Mouse (Mus musculus): ENCODE data around the gene Pnkd. TPM values are rescaled to one million over a fixed set of nuclear protein-coding genes. Genes with fewer than 3 reads are reported as not detected.

Pnkd gene
- polyA plus RNA-seq, 1 experiment, result 201 TPM

DNA sequence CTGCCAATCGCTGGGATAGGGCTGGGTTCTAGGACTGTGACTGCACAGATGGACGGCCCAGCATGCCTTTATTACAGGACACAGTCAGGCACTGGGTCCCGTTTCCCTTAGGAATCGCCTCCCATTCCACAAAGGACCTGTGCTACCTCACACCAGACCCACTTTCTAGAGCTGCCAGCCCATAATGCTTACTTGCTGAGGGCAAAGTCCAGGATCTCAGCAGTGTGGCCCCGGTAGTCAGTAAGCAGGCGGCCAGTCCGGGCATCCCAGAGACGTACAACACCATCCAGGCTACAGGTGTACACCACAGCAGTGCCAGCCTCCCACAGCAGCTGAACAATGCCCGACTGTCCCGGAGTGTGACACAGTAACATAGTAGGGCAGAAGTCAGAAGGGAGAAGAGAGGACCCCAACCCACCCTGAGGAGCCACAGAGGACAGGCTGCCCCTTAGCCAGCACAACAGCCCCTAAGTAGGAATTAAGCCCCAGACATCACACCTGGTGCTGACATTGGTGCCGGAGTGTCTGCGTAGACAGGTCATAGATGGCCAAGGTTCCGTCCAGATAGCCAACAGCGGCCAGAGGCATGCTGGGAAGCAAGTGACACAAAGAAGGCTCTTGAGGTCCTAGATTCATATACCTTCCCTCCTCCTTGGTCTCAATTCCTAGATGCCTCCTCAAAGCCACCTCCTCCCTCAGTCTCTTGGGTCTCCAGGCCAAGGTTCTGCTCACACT is 4.0 kb upstream of the Pnkd start:
- no peaks in the 10 kb centered on the region for H3K27me3 ChIP-seq (ENCODE audit: control insufficient read depth, insufficient read depth, low read length)
- TF ChIP-seq CTCF (IDR thresholded peaks at IDR 0.05; ENCODE audit: borderline replicate concordance, insufficient read depth, low read depth, low read length), result no peak
- TF ChIP-seq POLR2A (IDR thresholded peaks at IDR 0.05; ENCODE audit: borderline replicate concordance, insufficient read depth, low read length), result no peak
- no peak overlapping the region for H3K4me3 ChIP-seq (replicated peaks; ENCODE audit: insufficient read depth, low read depth, low read length)
- DNase-seq, result no peak
- no peaks in the 10 kb centered on the region for H3K4me1 ChIP-seq (ENCODE audit: control insufficient read depth, insufficient read depth, low read length)
- H3K27ac ChIP-seq (ENCODE audit: insufficient read depth, low read length), result no peak overlapping the region
- WGBS, result 84% methylated on average over 14 of the region's 14 CpGs

- WGBS, result 88% methylated on average over 2 of the region's 2 CpGs
- H3K4me1 ChIP-seq (ENCODE audit: control insufficient read depth, insufficient read depth, low read length), result no peaks in the 10 kb centered on the region
- H3K27ac ChIP-seq (ENCODE audit: insufficient read depth, low read length), result no peak overlapping the region
- H3K27me3 ChIP-seq (ENCODE audit: control insufficient read depth, insufficient read depth, low read length), result no peaks in the 10 kb centered on the region
- no peak overlapping the region for H3K4me3 ChIP-seq (replicated peaks; ENCODE audit: insufficient read depth, low read depth, low read length)
- TF ChIP-seq POLR2A (IDR thresholded peaks at IDR 0.05; ENCODE audit: borderline replicate concordance, insufficient read depth, low read length) (no peak), CTCF (IDR thresholded peaks at IDR 0.05; ENCODE audit: borderline replicate concordance, insufficient read depth, low read depth, low read length) (no peak)
- DNase-seq, result no peak
Observed at GRCm38 (mm10) chr1:74281372-74281771, 3.4 kb upstream of the Pnkd start.

GRCm38 (mm10) chr1:74281886-74282285 is 2.8 kb upstream of the Pnkd start:
- Histone ChIP-seq H3K27me3 (ENCODE audit: control insufficient read depth, insufficient read depth, low read length) (no peaks in the 10 kb centered on the region), H3K4me1 (ENCODE audit: control insufficient read depth, insufficient read depth, low read length) (peaks cover 2% of the 10 kb centered on the region; the same call in 1 of the 2 replicates), H3K27ac (ENCODE audit: insufficient read depth, low read length) (no peak overlapping the region), H3K4me3 (replicated peaks; ENCODE audit: insufficient read depth, low read depth, low read length) (no peak overlapping the region)
- no peak for TF ChIP-seq POLR2A (IDR thresholded peaks at IDR 0.05; ENCODE audit: borderline replicate concordance, insufficient read depth, low read length)
- no peak for TF ChIP-seq CTCF (IDR thresholded peaks at IDR 0.05; ENCODE audit: borderline replicate concordance, insufficient read depth, low read depth, low read length)
- DNase-seq, result no peak
- 96% methylated on average over 8 of the region's 8 CpGs for WGBS

DNA sequence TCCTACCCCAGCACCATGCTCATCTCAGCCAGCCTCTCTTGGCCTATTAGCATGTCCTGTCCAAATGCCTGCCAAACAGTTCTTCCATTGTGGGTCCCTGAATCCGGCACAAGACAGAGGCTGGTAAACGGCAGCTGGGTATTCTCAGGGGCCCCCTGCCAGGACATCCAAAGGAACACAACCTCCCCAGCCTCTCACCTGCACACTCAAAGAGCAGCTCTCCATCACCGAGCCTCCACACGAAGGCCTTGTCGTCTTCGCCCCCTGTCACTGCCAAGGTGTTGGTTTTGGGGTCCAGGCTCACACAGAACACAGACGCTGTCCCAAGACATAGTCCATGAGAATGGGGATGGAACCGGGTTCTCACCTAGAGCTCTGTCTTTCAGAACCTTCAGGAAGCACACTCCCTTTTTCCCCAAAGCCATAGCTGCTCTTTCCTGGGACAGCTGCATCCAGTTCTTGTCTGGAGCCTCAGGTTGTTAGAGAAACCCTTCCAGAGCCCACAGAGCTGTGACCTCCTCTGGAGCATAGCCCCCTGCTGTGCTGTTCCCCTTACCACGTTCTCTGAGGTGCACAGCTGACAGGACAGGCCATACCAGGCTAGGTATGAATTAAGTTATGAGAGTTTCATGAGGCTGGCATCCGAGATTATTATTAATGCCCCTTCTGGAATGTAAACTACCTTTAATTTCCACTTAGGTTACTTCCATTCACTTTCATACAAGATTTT is 1.7 kb upstream of the Pnkd start:
- Histone ChIP-seq H3K4me1 (ENCODE audit: control insufficient read depth, insufficient read depth, low read length) (peaks cover 5% of the 10 kb centered on the region; the same call in 1 of the 2 replicates), H3K4me3 (replicated peaks; ENCODE audit: insufficient read depth, low read depth, low read length) (no peak overlapping the region), H3K27me3 (ENCODE audit: control insufficient read depth, insufficient read depth, low read length) (no peaks in the 10 kb centered on the region), H3K27ac (ENCODE audit: insufficient read depth, low read length) (no peak overlapping the region)
- no peak for DNase-seq
- WGBS, result 71% methylated on average over 10 of the region's 10 CpGs
- TF ChIP-seq CTCF (IDR thresholded peaks at IDR 0.05; ENCODE audit: borderline replicate concordance, insufficient read depth, low read depth, low read length), result no peak
- TF ChIP-seq POLR2A (IDR thresholded peaks at IDR 0.05; ENCODE audit: borderline replicate concordance, insufficient read depth, low read length), result no peak

DNA sequence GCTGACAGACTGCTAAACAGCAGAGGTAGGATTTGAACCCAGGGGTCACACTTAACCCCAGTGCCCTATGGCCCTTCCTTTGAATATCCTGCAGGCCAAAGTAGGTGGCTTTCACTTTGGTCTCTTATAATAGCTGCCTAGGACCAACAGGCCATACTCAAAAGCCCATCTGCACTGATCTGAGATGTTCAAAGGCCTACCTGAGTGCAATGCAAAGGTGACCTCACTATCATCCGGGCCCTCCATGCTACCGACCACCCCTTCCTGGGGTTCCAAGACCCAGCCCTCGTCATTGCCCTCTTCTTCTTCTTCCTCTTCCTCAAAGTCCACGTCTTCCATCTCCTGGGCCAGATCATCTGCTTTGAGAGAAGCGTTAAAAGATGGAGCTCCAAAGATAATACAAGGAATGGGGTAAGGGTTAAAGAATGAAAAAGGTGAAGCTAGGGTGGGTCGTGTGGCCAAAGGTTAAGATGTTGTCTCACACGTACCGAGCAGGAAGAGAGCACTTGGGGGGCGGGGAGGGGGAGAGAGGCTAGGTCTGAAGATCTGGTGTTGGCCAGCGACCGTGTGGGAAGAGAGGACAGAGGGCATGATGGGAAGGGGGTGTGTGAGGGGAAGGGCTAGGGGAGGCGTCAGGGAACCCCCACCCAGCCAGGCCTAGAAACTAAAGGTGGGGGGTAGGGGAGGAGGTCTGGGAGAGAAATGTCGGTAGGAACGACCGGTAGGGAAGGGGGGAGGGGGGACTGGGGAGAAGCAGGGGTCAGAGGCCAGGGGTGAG is 855 bp upstream of the Pnkd start:
- H3K4me3 ChIP-seq (replicated peaks; ENCODE audit: insufficient read depth, low read depth, low read length), result peak overlapping the region; percentile 75
- H3K27ac ChIP-seq (ENCODE audit: insufficient read depth, low read length), result no peak overlapping the region
- DNase-seq, result no peak
- no peaks in the 10 kb centered on the region for H3K27me3 ChIP-seq (ENCODE audit: control insufficient read depth, insufficient read depth, low read length)
- H3K4me1 ChIP-seq (ENCODE audit: control insufficient read depth, insufficient read depth, low read length), result peaks cover 7% of the 10 kb centered on the region; the same call in 1 of the 2 replicates
- TF ChIP-seq POLR2A (IDR thresholded peaks at IDR 0.05; ENCODE audit: borderline replicate concordance, insufficient read depth, low read length), result no peak
- no peak for TF ChIP-seq CTCF (IDR thresholded peaks at IDR 0.05; ENCODE audit: borderline replicate concordance, insufficient read depth, low read depth, low read length)
- WGBS, result 12% methylated on average over 15 of the region's 15 CpGs

DNA sequence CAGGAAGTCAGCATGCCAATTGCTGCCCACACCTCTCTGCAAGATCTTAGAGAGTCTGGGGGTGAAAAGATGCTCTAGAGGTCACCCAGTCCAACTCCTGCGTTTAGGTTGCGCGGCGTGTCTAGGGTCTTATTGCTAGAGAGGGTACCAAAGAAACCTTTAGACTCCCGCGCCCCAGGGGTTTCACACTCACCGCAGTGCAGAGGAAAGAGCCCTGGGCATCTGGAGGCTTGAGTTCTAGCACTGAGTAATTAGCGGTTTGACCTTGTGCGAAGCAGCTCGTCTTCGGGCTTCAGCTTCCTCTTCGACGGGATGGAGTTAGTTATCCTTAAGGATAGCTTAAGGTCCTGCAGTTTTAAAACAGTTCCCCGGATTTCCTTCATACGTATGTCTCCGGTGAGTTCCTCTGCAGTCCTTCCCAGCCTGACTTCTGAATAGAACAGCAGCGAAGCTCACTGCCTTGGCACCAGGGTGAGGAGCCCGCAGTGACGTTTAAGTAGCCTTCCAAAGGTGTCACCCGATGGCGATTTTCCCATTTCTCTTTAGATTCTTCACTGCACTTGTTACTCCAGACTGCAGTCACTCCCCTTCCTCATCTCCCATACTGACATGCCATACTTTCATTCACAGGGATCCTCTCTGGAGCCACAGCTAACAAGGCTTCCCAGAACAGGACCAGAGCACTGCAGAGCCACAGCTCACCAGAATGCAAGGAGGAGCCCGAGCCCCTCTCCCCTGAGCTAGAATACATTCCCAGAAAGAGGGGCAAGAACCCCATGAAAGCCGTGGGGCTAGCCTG is 681 bp downstream of the Pnkd start:
- H3K27me3 ChIP-seq (ENCODE audit: control insufficient read depth, insufficient read depth, low read length), result no peaks in the 10 kb centered on the region
- peak overlapping the region; percentile 40; the same call in 1 of the 2 replicates for H3K27ac ChIP-seq (ENCODE audit: insufficient read depth, low read length)
- peak in 1 of 2 experiments; percentile 43 for DNase-seq
- H3K4me3 ChIP-seq (replicated peaks; ENCODE audit: insufficient read depth, low read depth, low read length), result peak overlapping the region; percentile 92
- peaks cover 22% of the 10 kb centered on the region for H3K4me1 ChIP-seq (ENCODE audit: control insufficient read depth, insufficient read depth, low read length)
- 3% methylated on average over 23 of the region's 23 CpGs for WGBS
- TF ChIP-seq POLR2A (IDR thresholded peaks at IDR 0.05; ENCODE audit: borderline replicate concordance, insufficient read depth, low read length), result no peak
- TF ChIP-seq CTCF (IDR thresholded peaks at IDR 0.05; ENCODE audit: borderline replicate concordance, insufficient read depth, low read depth, low read length), result no peak
